Mouse (Mus musculus): ENCODE measurements around the gene Immp2l.

GRCm38 (mm10) chr12:41728467-41728866, 704.6 kb downstream of the Immp2l start:
- TF ChIP-seq ZNF384 (IDR thresholded peaks at IDR 0.05; ENCODE audit: low read depth, low read length) (no peak), MAFK (IDR thresholded peaks at IDR 0.05; ENCODE audit: insufficient read depth, low read depth, low read length) (no peak), CHD2 (IDR thresholded peaks at IDR 0.05; ENCODE audit: low read depth, low read length) (no peak), ZC3H11A (IDR thresholded peaks at IDR 0.05; ENCODE audit: borderline replicate concordance, low read depth, low read length) (no peak)

Data from ES-E14 (cell line).